Mouse (Mus musculus): Measurements from ENCODE around the gene Gm17387. TPM values are rescaled to one million over a fixed set of nuclear protein-coding genes. Genes with fewer than 3 reads are reported as not detected.

The Gm17387 gene
- total and polyA plus RNA-seq, 2 experiments = not detected

GRCm38 (mm10) chr7:141019028-141019427 is 9.9 kb upstream of the Gm17387 start:
- Histone ChIP-seq H3K36me3 (ENCODE audit: control insufficient read depth, insufficient read depth, low read length) (no peaks in the 10 kb centered on the region), H3K79me2 (ENCODE audit: control insufficient read depth, insufficient read depth, low read length) (no peaks in the 10 kb centered on the region), H3K9ac (ENCODE audit: low read depth, low read length) (no peak overlapping the region), H3K4me1 (ENCODE audit: control insufficient read depth, insufficient read depth, low read length) (no peaks in the 10 kb centered on the region), H3K27ac (replicated peaks; ENCODE audit: insufficient read depth, low read depth, low read length) (no peak overlapping the region), H3K27me3 (ENCODE audit: control insufficient read depth, insufficient read depth, low read length) (no peaks in the 10 kb centered on the region), H3K4me3 (ENCODE audit: insufficient read depth, low read depth, low read length) (no peak overlapping the region)
- no peak for TF ChIP-seq CTCF (IDR thresholded peaks at IDR 0.05; ENCODE audit: low read depth, low read length)
- TF ChIP-seq POLR2A (IDR thresholded peaks at IDR 0.05; ENCODE audit: extremely low read depth, insufficient read depth, low read length) = no peak
- WGBS = 93% methylated on average over 5 of the region's 5 CpGs
- DNase-seq (ENCODE audit: extremely low read depth, low read depth, low spot score) = no peak

GRCm38 (mm10) chr7:141021489-141022449 is 7.2 kb upstream of the Gm17387 start:
- H3K4me1 ChIP-seq (ENCODE audit: control insufficient read depth, insufficient read depth, low read length) = peaks cover 6% of the 10 kb centered on the region; the same call in 1 of the 2 replicates
- H3K79me2 ChIP-seq (ENCODE audit: control insufficient read depth, insufficient read depth, low read length) = no peaks in the 10 kb centered on the region
- H3K4me3 ChIP-seq (ENCODE audit: insufficient read depth, low read depth, low read length) = no peak overlapping the region
- no peak overlapping the region for H3K9ac ChIP-seq (ENCODE audit: low read depth, low read length)
- H3K27me3 ChIP-seq (ENCODE audit: control insufficient read depth, insufficient read depth, low read length) = no peaks in the 10 kb centered on the region
- 82% methylated on average over 14 of the region's 14 CpGs for WGBS
- H3K36me3 ChIP-seq (ENCODE audit: control insufficient read depth, insufficient read depth, low read length) = no peaks in the 10 kb centered on the region
- peak; percentile 15 for DNase-seq (ENCODE audit: extremely low read depth, low read depth, low spot score)
- TF ChIP-seq CTCF (IDR thresholded peaks at IDR 0.05; ENCODE audit: low read depth, low read length) = no peak
- TF ChIP-seq POLR2A (IDR thresholded peaks at IDR 0.05; ENCODE audit: extremely low read depth, insufficient read depth, low read length) = no peak
- H3K27ac ChIP-seq (replicated peaks; ENCODE audit: insufficient read depth, low read depth, low read length) = no peak overlapping the region

GRCm38 (mm10) chr7:141024865-141025838 is 3.8 kb upstream of the Gm17387 start:
- peak; percentile 50 for DNase-seq (ENCODE audit: extremely low read depth, low read depth, low spot score)
- H3K4me3 ChIP-seq (ENCODE audit: insufficient read depth, low read depth, low read length) = no peak overlapping the region
- no peaks in the 10 kb centered on the region for H3K36me3 ChIP-seq (ENCODE audit: control insufficient read depth, insufficient read depth, low read length)
- no peaks in the 10 kb centered on the region for H3K27me3 ChIP-seq (ENCODE audit: control insufficient read depth, insufficient read depth, low read length)
- no peaks in the 10 kb centered on the region for H3K79me2 ChIP-seq (ENCODE audit: control insufficient read depth, insufficient read depth, low read length)
- H3K9ac ChIP-seq (ENCODE audit: low read depth, low read length) = no peak overlapping the region
- WGBS = 76% methylated on average over 6 of the region's 6 CpGs
- no peak for TF ChIP-seq CTCF (IDR thresholded peaks at IDR 0.05; ENCODE audit: low read depth, low read length)
- no peak for TF ChIP-seq POLR2A (IDR thresholded peaks at IDR 0.05; ENCODE audit: extremely low read depth, insufficient read depth, low read length)
- peaks cover 7% of the 10 kb centered on the region; the same call in 1 of the 2 replicates for H3K4me1 ChIP-seq (ENCODE audit: control insufficient read depth, insufficient read depth, low read length)
- peak overlapping the region; percentile 69 for H3K27ac ChIP-seq (replicated peaks; ENCODE audit: insufficient read depth, low read depth, low read length)

GRCm38 (mm10) chr7:141026097-141026739 is 2.7 kb upstream of the Gm17387 start:
- Histone ChIP-seq H3K9ac (ENCODE audit: low read depth, low read length) (no peak overlapping the region), H3K4me1 (ENCODE audit: control insufficient read depth, insufficient read depth, low read length) (peaks cover 7% of the 10 kb centered on the region; the same call in 1 of the 2 replicates), H3K79me2 (ENCODE audit: control insufficient read depth, insufficient read depth, low read length) (no peaks in the 10 kb centered on the region), H3K4me3 (ENCODE audit: insufficient read depth, low read depth, low read length) (no peak overlapping the region), H3K27ac (replicated peaks; ENCODE audit: insufficient read depth, low read depth, low read length) (no peak overlapping the region; the same call in 1 of the 2 replicates), H3K36me3 (ENCODE audit: control insufficient read depth, insufficient read depth, low read length) (no peaks in the 10 kb centered on the region), H3K27me3 (ENCODE audit: control insufficient read depth, insufficient read depth, low read length) (no peaks in the 10 kb centered on the region)
- 37% methylated on average over 6 of the region's 6 CpGs for WGBS
- DNase-seq (ENCODE audit: extremely low read depth, low read depth, low spot score) = peak; percentile 47
- TF ChIP-seq CTCF (IDR thresholded peaks at IDR 0.05; ENCODE audit: low read depth, low read length) (no peak), POLR2A (IDR thresholded peaks at IDR 0.05; ENCODE audit: extremely low read depth, insufficient read depth, low read length) (no peak)

- no peak overlapping the region for H3K4me3 ChIP-seq (ENCODE audit: insufficient read depth, low read depth, low read length)
- H3K4me1 ChIP-seq (ENCODE audit: control insufficient read depth, insufficient read depth, low read length) = peaks cover 7% of the 10 kb centered on the region; the same call in 1 of the 2 replicates
- H3K36me3 ChIP-seq (ENCODE audit: control insufficient read depth, insufficient read depth, low read length) = no peaks in the 10 kb centered on the region
- no peaks in the 10 kb centered on the region for H3K79me2 ChIP-seq (ENCODE audit: control insufficient read depth, insufficient read depth, low read length)
- DNase-seq (ENCODE audit: extremely low read depth, low read depth, low spot score) = no peak
- 62% methylated on average over 5 of the region's 5 CpGs for WGBS
- H3K9ac ChIP-seq (ENCODE audit: low read depth, low read length) = no peak overlapping the region
- TF ChIP-seq CTCF (IDR thresholded peaks at IDR 0.05; ENCODE audit: low read depth, low read length) (no peak), POLR2A (IDR thresholded peaks at IDR 0.05; ENCODE audit: extremely low read depth, insufficient read depth, low read length) (no peak)
- no peaks in the 10 kb centered on the region for H3K27me3 ChIP-seq (ENCODE audit: control insufficient read depth, insufficient read depth, low read length)
- H3K27ac ChIP-seq (replicated peaks; ENCODE audit: insufficient read depth, low read depth, low read length) = no peak overlapping the region; the same call in 1 of the 2 replicates
These were observed 2.2 kb upstream of the Gm17387 start for GRCm38 (mm10) chr7:141026740-141027098.

All from liver, adult 2 months (tissue).